Mouse (Mus musculus) hindbrain, embryonic 11.5 days (tissue): ENCODE data around the gene Adamts7. TPM values are rescaled to one million over a fixed set of nuclear protein-coding genes. Genes with fewer than 3 reads are reported as not detected.

Experiments used
- ATAC-seq: fragments of 200-750 bp; cut with Nextera tagmentation; 2 replicates; pipeline ENCODE4 v1.8.0; 2017; ENCODE audit warnings: mild to moderate bottlenecking, moderate TSS enrichment, moderate library complexity; ENCODE audit not compliant: low FRiP score
- DNase-seq: peaks from one replicate; pipeline ENCODE4 v3.0.0-alpha.2; 2015; ENCODE audit warnings: low spot score
- H3K27ac ChIP-seq: fragments of 300-500 bp; sonication (generic); 2 replicates; pipeline ENCODE4 v1.5.1; 2014; ENCODE audit warnings: mild to moderate bottlenecking, low read depth, low read length
- H3K27me3 ChIP-seq: fragments of 300-500 bp; sonication (generic); 2 replicates; pipeline ENCODE4 v1.6.1; 2014; ENCODE audit warnings: mild to moderate bottlenecking, low read length, moderate library complexity, mixed read lengths; ENCODE audit not compliant: control insufficient read depth, insufficient read depth
- H3K36me3 ChIP-seq: fragments of 300-500 bp; sonication (generic); 2 replicates; pipeline ENCODE4 v1.6.1; 2014; ENCODE audit warnings: mild to moderate bottlenecking, low read length, moderate library complexity, mixed read lengths; ENCODE audit not compliant: control insufficient read depth, insufficient read depth
- H3K4me1 ChIP-seq: fragments of 300-500 bp; sonication (generic); replicated peaks from 2 replicates; pipeline ENCODE4 v1.6.1; 2014; ENCODE audit warnings: low read length, mixed read lengths; ENCODE audit not compliant: control insufficient read depth, insufficient read depth
- H3K4me2 ChIP-seq: fragments of 300-500 bp; sonication (generic); replicated peaks from 2 replicates; pipeline ENCODE4 v1.6.1; 2014; ENCODE audit warnings: mild to moderate bottlenecking, low read depth, low read length
- H3K4me3 ChIP-seq: fragments of 300-500 bp; sonication (generic); 2 replicates; pipeline ENCODE4 v1.5.1; 2014; ENCODE audit warnings: low read depth, low read length
- H3K9ac ChIP-seq: fragments of 300-500 bp; sonication (generic); 2 replicates; pipeline ENCODE4 v1.6.1; 2014; ENCODE audit warnings: low read depth, low read length
- H3K9me3 ChIP-seq: fragments of 300-500 bp; sonication (generic); 2 replicates; pipeline ENCODE4 v1.6.1; 2016; ENCODE audit warnings: low read length; ENCODE audit not compliant: control insufficient read depth
- WGBS: fragments of 180-500 bp; shearing (Covaris S2); extraction: QIAGEN DNeasy Blood & Tissue Kit; methylation state at CpG from one replicate; pipeline ENCODE4 v1.1.7; 2014; 5-methylcytosine and 5-hydroxymethylcytosine counted together
- polyA plus RNA-seq: library from polyadenylated mRNA; unstranded; fragments of >200 nt; fragmentation: Nextera tagmentation; extraction: Ambion mirVana; gene quantifications from 2 replicates; pipeline ENCODE4 v1.2.1, GENCODE M21; 2014

The Adamts7 gene
- polyA plus RNA-seq, 1 experiment from 2014 or later: 10.4 TPM

DNA sequence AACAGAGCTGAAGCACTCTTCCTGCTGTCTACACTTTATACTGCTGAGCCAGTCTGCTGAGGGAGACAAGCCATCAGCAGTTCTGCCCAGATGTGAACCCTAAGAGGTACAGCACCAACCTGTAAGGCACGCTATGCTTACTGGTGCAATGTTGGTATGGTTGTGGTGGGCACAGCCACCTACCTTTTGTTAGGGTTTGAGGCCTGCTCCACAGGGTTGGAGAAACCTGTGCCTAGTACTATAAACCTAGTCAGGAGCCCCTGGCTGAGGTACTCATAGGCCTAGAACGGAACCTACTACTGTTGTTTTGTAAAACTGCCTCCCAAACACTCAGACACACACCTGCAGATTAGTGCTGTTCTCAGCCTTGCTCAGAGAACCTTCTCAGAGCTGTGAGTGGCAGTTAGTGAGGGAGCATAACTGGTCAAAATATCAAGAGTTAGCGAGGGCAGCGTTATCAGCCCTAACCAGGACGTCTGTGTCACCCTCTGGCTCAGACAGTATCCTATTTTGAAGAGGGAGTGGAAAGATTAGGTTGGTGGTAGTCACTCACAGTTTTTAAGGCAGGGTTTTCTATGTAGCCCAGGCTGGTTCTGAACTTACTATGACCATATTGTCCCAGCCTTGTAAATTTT is 87.4 kb downstream of the Adamts7 start:
- no peaks in the 10 kb centered on the region for H3K36me3 ChIP-seq
- ATAC-seq (no peak), DNase-seq (no peak)
- H3K4me3 ChIP-seq: no peak overlapping the region
- no peaks in the 10 kb centered on the region for H3K4me1 ChIP-seq
- WGBS: 90% methylated on average over 5 of the region's 5 CpGs
- no peak overlapping the region for H3K9ac ChIP-seq
- H3K27ac ChIP-seq: no peak overlapping the region
- H3K9me3 ChIP-seq: no peaks in the 10 kb centered on the region
- H3K27me3 ChIP-seq: no peaks in the 10 kb centered on the region
- no peak overlapping the region for H3K4me2 ChIP-seq

DNA sequence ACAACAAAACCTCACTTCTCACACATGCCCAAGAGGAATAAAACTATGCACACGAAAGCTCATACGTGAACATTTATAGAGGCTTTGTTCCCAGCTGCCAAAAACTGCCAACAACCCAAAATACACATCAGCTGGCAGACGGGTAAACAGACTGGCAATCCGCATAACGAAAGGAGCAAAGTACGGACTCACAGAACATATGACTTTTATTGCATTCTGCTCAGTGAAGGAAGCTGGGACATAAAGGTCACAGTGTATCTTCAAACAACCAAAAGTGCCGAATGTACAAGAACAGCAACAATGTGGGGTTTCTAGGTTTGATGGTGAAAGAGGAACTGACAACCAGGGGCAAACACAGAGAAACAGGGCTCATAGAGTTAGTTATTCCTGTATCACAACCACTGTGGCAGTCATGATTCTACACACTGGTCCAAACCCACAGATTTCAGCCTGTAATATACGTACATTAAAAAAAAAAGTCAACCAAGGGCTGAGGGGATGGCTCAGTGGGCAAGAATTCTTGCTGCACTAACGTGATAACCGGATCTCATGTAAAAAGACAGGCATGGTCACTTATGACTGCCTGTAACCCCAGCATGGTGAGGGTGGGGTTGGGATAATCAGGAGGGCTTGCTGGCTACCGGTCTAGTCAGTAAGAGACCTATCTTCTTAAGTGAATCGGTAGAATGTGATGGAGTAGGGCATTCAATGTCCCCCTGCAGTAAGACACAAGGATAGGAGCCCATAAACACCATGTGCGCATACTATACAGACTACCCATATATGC is 88.3 kb downstream of the Adamts7 start:
- ATAC-seq: no peak
- no peaks in the 10 kb centered on the region for H3K9me3 ChIP-seq
- WGBS: 91% methylated on average over 13 of the region's 13 CpGs
- H3K27me3 ChIP-seq: no peaks in the 10 kb centered on the region
- H3K27ac ChIP-seq: no peak overlapping the region
- no peaks in the 10 kb centered on the region for H3K4me1 ChIP-seq
- no peaks in the 10 kb centered on the region for H3K36me3 ChIP-seq
- H3K4me3 ChIP-seq: no peak overlapping the region
- DNase-seq: no peak
- H3K4me2 ChIP-seq: no peak overlapping the region
- no peak overlapping the region for H3K9ac ChIP-seq

DNA sequence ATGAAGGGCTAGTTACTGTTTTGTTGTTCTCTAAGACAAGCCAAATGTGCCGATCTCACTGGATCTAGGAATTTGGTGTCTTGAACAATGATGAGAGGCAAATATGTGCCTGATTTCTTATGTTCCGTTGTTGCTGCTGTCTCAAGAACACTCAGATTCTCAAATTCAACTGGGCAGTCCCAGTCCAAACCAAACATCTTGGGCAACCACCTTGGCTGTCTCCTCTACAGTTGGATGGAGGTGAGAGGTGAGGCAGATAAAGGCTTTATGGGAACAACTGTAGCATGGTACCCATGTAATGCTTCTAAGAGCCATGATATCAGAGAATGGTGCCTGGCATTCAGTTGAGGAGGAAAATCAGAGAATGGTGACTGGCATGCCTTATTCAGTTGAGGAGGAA is 90.3 kb downstream of the Adamts7 start:
- H3K27ac ChIP-seq: no peak overlapping the region
- no peak for DNase-seq
- no peak overlapping the region for H3K9ac ChIP-seq
- 97% methylated on average over 2 of the region's 2 CpGs for WGBS
- ATAC-seq: no peak
- no peaks in the 10 kb centered on the region for H3K27me3 ChIP-seq
- H3K4me1 ChIP-seq: no peaks in the 10 kb centered on the region
- H3K36me3 ChIP-seq: no peaks in the 10 kb centered on the region
- H3K4me3 ChIP-seq: no peak overlapping the region
- H3K4me2 ChIP-seq: no peak overlapping the region
- H3K9me3 ChIP-seq: no peaks in the 10 kb centered on the region

DNA sequence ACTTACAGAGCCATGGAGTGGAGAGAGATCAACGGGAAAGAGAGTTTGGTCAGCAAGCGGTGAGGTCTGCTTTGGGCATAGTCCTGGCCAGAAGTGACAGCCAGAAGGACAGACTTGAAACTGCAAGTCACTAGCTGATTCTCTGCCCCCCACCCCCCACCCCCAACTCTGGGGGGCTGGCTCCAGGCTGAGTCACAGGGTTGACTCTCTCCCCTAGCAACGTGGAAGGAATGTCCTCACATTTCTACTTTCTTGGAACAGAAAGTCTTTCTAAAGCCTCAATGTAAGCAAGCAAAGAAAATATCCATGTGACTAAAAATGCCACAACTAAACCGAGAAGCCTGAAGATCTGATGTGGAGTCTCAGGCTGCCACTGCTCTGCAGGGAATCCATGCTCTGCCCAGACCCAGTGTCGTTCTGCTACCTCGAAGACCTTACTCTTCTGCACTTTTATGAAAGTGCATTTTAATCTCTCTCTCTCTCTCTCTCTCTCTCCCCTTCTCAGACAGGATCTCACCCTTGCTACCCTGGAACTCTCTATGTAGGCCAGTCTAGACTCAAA is 93.1 kb downstream of the Adamts7 start:
- ATAC-seq: peak; percentile 39; the same call in 1 of the 2 replicates
- H3K4me1 ChIP-seq: no peaks in the 10 kb centered on the region
- H3K4me2 ChIP-seq: no peak overlapping the region
- no peaks in the 10 kb centered on the region for H3K36me3 ChIP-seq
- H3K9ac ChIP-seq: no peak overlapping the region
- H3K9me3 ChIP-seq: no peaks in the 10 kb centered on the region
- 48% methylated on average over 6 of the region's 6 CpGs for WGBS
- no peaks in the 10 kb centered on the region for H3K27me3 ChIP-seq
- no peak for DNase-seq
- H3K4me3 ChIP-seq: no peak overlapping the region
- no peak overlapping the region for H3K27ac ChIP-seq

DNA sequence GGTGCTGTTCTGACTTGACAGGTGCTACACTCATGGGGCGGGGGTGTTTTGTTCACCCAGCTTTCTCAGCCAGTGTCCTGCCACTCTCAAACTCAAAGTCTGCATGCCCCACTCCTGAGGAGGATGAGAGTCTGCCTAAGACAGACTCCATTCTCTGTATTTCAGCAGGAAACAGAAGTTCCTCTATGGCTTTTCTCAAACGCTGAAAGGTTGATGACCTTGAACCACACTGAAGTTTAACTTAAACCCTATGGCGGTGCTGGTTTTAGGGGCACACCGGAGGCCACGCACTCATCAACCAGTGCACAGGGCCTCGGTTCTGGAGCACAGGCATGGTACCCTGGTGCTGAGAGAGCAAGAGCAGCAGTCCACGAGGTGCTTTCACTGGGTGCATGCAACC is 94.4 kb downstream of the Adamts7 start:
- Histone ChIP-seq H3K9me3 (no peaks in the 10 kb centered on the region), H3K9ac (no peak overlapping the region), H3K4me3 (no peak overlapping the region), H3K4me2 (no peak overlapping the region), H3K27ac (no peak overlapping the region), H3K4me1 (no peaks in the 10 kb centered on the region), H3K36me3 (no peaks in the 10 kb centered on the region), H3K27me3 (no peaks in the 10 kb centered on the region)
- 77% methylated on average over 7 of the region's 7 CpGs for WGBS
- DNase-seq (no peak), ATAC-seq (no peak)

Other genes starting within 250 kb of the Adamts7 start
- gene Ctsh, start 108.9 kb upstream of the Adamts7 start, polyA plus RNA-seq: 11.1 and 11.6 TPM in 2 replicates
- gene Morf4l1, start 48.3 kb upstream of the Adamts7 start, polyA plus RNA-seq: 533 and 557 TPM in 2 replicates
- 8.0 and 9.1 TPM in 2 replicates for gene Tbc1d2b, start 107.7 kb downstream of the Adamts7 start, polyA plus RNA-seq